Mouse (Mus musculus) forebrain, embryonic 11.5 days (tissue): Measurements from ENCODE around the gene Rxfp1. TPM values are rescaled to one million over a fixed set of nuclear protein-coding genes. Genes with fewer than 3 reads are reported as not detected.

Experiments
- ATAC-seq: fragments of 200-750 bp; cut with Nextera tagmentation; replicated peaks from 2 replicates; pipeline ENCODE4 v1.8.0; 2017; ENCODE audit warnings: moderate TSS enrichment; ENCODE audit not compliant: low FRiP score
- DNase-seq: peaks from one replicate; pipeline ENCODE4 v3.0.0-alpha.2; 2017; ENCODE audit warnings: low spot score
- H3K27ac ChIP-seq: fragments of 300-500 bp; sonication (generic); 2 replicates; pipeline ENCODE4 v1.5.1; 2014; ENCODE audit warnings: low read depth, low read length
- H3K27me3 ChIP-seq: fragments of 300-500 bp; sonication (generic); 2 replicates; pipeline ENCODE4 v1.6.1; 2014; ENCODE audit warnings: mild to moderate bottlenecking, low read length, mixed read lengths; ENCODE audit not compliant: control insufficient read depth, insufficient read depth
- H3K36me3 ChIP-seq: fragments of 300-500 bp; sonication (generic); 2 replicates; pipeline ENCODE4 v1.6.1; 2014; ENCODE audit warnings: mild to moderate bottlenecking, low read length, moderate library complexity, mixed read lengths; ENCODE audit not compliant: control insufficient read depth, insufficient read depth
- H3K4me1 ChIP-seq: fragments of 300-500 bp; sonication (generic); replicated peaks from 2 replicates; pipeline ENCODE4 v1.6.1; 2014; ENCODE audit warnings: low read length, mixed read lengths; ENCODE audit not compliant: control insufficient read depth, insufficient read depth
- H3K4me2 ChIP-seq: fragments of 300-500 bp; sonication (generic); 2 replicates; pipeline ENCODE4 v1.6.1; 2014; ENCODE audit warnings: low read depth, mild to moderate bottlenecking, low read length, moderate library complexity, mixed read lengths; ENCODE audit not compliant: severe bottlenecking
- H3K4me3 ChIP-seq: fragments of 300-500 bp; sonication (generic); 2 replicates; pipeline ENCODE4 v1.5.1; 2014; ENCODE audit warnings: low read depth, low read length
- H3K9ac ChIP-seq: fragments of 300-500 bp; sonication (generic); 2 replicates; pipeline ENCODE4 v1.6.1; 2014; ENCODE audit warnings: low read length
- H3K9me3 ChIP-seq: fragments of 300-500 bp; sonication (generic); 2 replicates; pipeline ENCODE4 v1.6.1; 2016; ENCODE audit warnings: low read length, mixed read lengths; ENCODE audit not compliant: control insufficient read depth
- WGBS: fragments of 180-500 bp; shearing (Covaris S2); extraction: QIAGEN DNeasy Blood & Tissue Kit; methylation state at CpG from one replicate; pipeline ENCODE4 v1.1.7; 2014; 5-methylcytosine and 5-hydroxymethylcytosine counted together
- polyA plus RNA-seq: library from polyadenylated mRNA; unstranded; fragments of >200 nt; fragmentation: Nextera tagmentation; extraction: Ambion mirVana; gene quantifications from 2 replicates; pipeline ENCODE4 v1.2.1, GENCODE M21; 2014

Gene Rxfp1
- 0.09 TPM in 1 of 2 replicates, not detected in the other for polyA plus RNA-seq

GRCm38 (mm10) chr3:79737780-79738179, at the start of gene Rxfp1:
Rxfp1 (minus strand) TSS chr3:79737880.
- Histone ChIP-seq H3K36me3 (no peaks in the 10 kb centered on the region), H3K27me3 (no peaks in the 10 kb centered on the region), H3K4me1 (no peaks in the 10 kb centered on the region), H3K9ac (no peak within 1 kb of the TSS), H3K4me2 (no peak within 1 kb of the TSS), H3K4me3 (no peak within 1 kb of the TSS), H3K27ac (no peak within 1 kb of the TSS), H3K9me3 (no peaks in the 10 kb centered on the region)
- DNase-seq, result no peak
- 88% methylated on average over 4 of the region's 4 CpGs for whole genome bisulfite sequencing
- ATAC-seq, result no peak

DNA sequence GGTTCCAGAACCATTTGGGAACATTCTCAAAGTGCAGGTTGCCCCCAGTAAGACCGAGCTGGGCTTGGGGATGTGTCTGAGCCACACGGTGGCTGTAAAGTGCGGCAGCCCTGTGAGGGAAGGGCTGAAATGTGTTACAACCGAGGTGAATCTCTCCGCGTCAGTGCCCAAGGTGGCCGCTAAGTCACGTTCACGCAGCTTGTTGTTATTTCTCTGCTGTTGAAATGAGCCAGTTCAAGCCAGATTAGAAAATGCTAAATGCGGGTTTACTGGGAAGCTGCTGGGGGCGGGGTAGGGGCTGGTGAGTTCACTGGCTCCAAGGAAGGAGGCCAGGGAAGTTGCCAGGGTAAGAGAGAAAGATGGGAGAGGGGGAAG, 46.7 kb upstream of the Rxfp1 start:
- Histone ChIP-seq H3K27me3 (no peaks in the 10 kb centered on the region), H3K4me2 (no peak overlapping the region), H3K4me1 (no peaks in the 10 kb centered on the region), H3K4me3 (no peak overlapping the region), H3K36me3 (no peaks in the 10 kb centered on the region), H3K27ac (no peak overlapping the region), H3K9me3 (no peaks in the 10 kb centered on the region), H3K9ac (no peak overlapping the region)
- DNase-seq (no peak), ATAC-seq (no peak)
- WGBS, result 20% methylated on average over 11 of the region's 11 CpGs

DNA sequence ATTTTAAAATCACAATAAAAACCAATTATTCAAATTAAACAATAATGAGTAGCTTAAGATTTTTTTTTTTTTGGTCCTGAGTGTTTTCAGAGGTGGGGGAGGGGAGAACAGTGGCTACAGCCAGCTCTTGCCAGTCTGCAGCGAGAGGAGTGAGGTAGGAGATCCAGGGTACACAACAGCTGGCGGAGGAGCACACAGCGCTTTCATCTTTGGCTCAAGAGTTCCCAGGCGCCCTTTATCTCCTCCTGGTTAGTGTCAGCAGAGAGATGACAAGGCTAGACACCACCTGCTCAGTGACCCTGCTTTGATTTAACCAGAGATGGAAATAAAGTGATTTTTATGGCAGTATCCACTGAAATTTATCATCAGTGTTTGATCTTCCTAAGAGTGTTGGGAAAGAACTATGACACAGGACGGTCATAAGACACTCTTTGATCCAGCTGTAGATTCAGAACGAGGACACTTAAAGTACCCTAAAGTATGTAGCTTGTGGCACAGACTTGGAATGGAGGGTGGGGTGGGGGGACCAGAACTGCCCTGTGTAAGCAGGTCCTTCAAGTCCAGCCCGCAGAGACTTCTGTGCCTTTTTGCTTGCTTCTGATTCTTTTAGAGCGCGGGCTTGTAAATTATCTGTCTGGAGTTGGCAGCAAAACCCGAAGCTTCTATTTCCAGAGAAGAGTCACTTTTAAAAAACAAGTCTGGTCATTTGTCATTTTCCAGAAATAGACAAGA, 46.1 kb upstream of the Rxfp1 start:
- no peak overlapping the region for H3K4me3 ChIP-seq
- H3K9me3 ChIP-seq, result no peaks in the 10 kb centered on the region
- no peak overlapping the region for H3K9ac ChIP-seq
- no peak overlapping the region for H3K4me2 ChIP-seq
- 63% methylated on average over 10 of the region's 10 CpGs for WGBS
- no peaks in the 10 kb centered on the region for H3K4me1 ChIP-seq
- no peak for ATAC-seq
- no peaks in the 10 kb centered on the region for H3K36me3 ChIP-seq
- H3K27me3 ChIP-seq, result no peaks in the 10 kb centered on the region
- DNase-seq, result no peak
- H3K27ac ChIP-seq, result no peak overlapping the region

GRCm38 (mm10) chr3:79772701-79773100, 35.0 kb upstream of the Rxfp1 start:
- no peak for DNase-seq
- WGBS, result 92% methylated on average over 2 of the region's 2 CpGs
- Histone ChIP-seq H3K4me3 (no peak overlapping the region), H3K9ac (no peak overlapping the region), H3K27me3 (no peaks in the 10 kb centered on the region), H3K4me2 (no peak overlapping the region), H3K4me1 (no peaks in the 10 kb centered on the region), H3K9me3 (no peaks in the 10 kb centered on the region), H3K36me3 (no peaks in the 10 kb centered on the region), H3K27ac (no peak overlapping the region)
- ATAC-seq, result no peak

GRCm38 (mm10) chr3:79753736-79754135, 16.1 kb upstream of the Rxfp1 start:
- H3K27me3 ChIP-seq, result no peaks in the 10 kb centered on the region
- 73% methylated on average over 1 of the region's 1 CpGs for WGBS
- ATAC-seq (no peak), DNase-seq (no peak)
- H3K4me3 ChIP-seq, result no peak overlapping the region
- H3K27ac ChIP-seq, result no peak overlapping the region
- no peaks in the 10 kb centered on the region for H3K4me1 ChIP-seq
- H3K9ac ChIP-seq, result no peak overlapping the region
- H3K36me3 ChIP-seq, result no peaks in the 10 kb centered on the region
- no peak overlapping the region for H3K4me2 ChIP-seq
- no peaks in the 10 kb centered on the region for H3K9me3 ChIP-seq

DNA sequence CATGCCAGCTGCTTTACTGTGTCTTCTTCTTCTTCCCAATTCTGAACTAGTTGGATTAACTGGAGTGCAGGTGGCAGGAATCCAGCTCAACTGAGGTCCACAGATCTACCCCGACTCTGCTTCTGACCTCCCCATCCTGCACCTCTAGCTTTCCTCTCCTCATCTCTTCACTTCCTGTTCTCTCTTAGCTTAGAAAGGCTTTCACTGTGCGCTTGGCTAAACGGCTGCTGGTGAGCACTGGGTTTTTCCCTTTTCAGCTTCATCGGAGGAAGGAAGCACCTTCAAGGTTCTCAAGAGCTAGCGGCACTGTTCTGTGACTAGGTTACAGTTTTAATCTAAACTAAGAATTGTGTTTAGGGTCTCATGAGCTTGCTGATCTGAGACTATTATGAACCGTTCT, 8.9 kb upstream of the Rxfp1 start:
- DNase-seq, result no peak
- ATAC-seq, result no peak
- no peak overlapping the region for H3K27ac ChIP-seq
- H3K4me3 ChIP-seq, result no peak overlapping the region
- H3K4me2 ChIP-seq, result no peak overlapping the region
- WGBS, result 95% methylated on average over 6 of the region's 6 CpGs
- H3K36me3 ChIP-seq, result no peaks in the 10 kb centered on the region
- no peaks in the 10 kb centered on the region for H3K4me1 ChIP-seq
- H3K9me3 ChIP-seq, result no peaks in the 10 kb centered on the region
- H3K9ac ChIP-seq, result no peak overlapping the region
- H3K27me3 ChIP-seq, result no peaks in the 10 kb centered on the region

DNA sequence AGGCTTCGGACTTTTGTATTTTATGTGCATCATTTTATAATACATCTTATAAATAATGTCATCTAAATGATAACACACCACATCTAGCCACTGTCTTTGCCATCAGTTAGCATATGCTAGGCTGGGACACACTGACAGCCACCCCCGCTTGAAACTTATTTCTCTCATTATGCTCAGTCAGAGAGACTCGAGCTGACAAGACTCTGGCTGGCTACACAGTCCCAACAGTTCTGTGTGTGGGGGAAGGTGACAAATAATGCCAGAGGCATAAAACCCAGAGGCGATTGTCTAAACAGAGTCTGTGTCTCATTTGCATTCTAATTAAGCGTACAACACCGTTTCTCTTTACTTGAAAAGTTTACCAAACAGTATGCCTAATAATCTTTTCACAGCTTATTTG, 7.4 kb upstream of the Rxfp1 start:
- ATAC-seq (no peak), DNase-seq (no peak)
- no peaks in the 10 kb centered on the region for H3K9me3 ChIP-seq

GRCm38 (mm10) chr3:79744415-79744814, 6.7 kb upstream of the Rxfp1 start:
- no peak for DNase-seq
- 83% methylated on average over 2 of the region's 2 CpGs for WGBS
- ATAC-seq, result no peak; the same call in 1 of the 2 replicates

More for the DNA sequence above, 7.4 kb upstream of the Rxfp1 start:
- Histone ChIP-seq H3K4me1 (no peaks in the 10 kb centered on the region), H3K27me3 (no peaks in the 10 kb centered on the region), H3K9ac (no peak overlapping the region), H3K4me3 (no peak overlapping the region), H3K27ac (no peak overlapping the region), H3K4me2 (no peak overlapping the region), H3K36me3 (no peaks in the 10 kb centered on the region)
- 52% methylated on average over 6 of the region's 6 CpGs for WGBS

DNA sequence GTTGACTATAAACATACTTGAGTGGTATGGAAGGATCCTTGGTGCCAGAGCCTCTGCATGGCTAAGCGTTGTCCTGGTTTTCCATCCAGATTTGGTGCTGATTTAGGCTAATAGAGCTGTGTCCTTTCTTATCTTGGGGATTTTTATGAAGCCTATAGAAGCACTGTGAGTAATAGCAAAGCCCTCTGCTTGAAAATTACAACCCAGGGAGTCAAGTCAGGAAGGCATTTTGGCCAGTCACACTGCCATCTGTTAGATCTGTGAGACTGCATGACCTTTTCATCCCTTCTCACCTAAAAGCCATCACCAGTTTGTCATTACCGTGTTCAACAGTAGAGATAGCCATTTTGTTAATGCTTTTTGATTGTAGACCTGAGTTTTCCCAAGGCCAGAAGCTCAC, 2.7 kb upstream of the Rxfp1 start:
- H3K9ac ChIP-seq, result no peak overlapping the region
- H3K36me3 ChIP-seq, result no peaks in the 10 kb centered on the region
- no peak overlapping the region for H3K4me3 ChIP-seq
- H3K4me1 ChIP-seq, result no peaks in the 10 kb centered on the region
- H3K9me3 ChIP-seq, result no peaks in the 10 kb centered on the region
- H3K27me3 ChIP-seq, result no peaks in the 10 kb centered on the region
- DNase-seq (no peak), ATAC-seq (no peak)
- no peak overlapping the region for H3K4me2 ChIP-seq
- WGBS, result 86% methylated on average over 2 of the region's 2 CpGs
- no peak overlapping the region for H3K27ac ChIP-seq

More at GRCm38 (mm10) chr3:79744415-79744814, 6.7 kb upstream of the Rxfp1 start:
- H3K4me1 ChIP-seq, result no peaks in the 10 kb centered on the region
- H3K4me2 ChIP-seq, result no peak overlapping the region
- H3K9ac ChIP-seq, result no peak overlapping the region
- H3K27me3 ChIP-seq, result no peaks in the 10 kb centered on the region
- no peaks in the 10 kb centered on the region for H3K36me3 ChIP-seq
- no peaks in the 10 kb centered on the region for H3K9me3 ChIP-seq
- H3K27ac ChIP-seq, result no peak overlapping the region
- no peak overlapping the region for H3K4me3 ChIP-seq
